Mouse (Mus musculus) cerebellum, adult 2 months (tissue): ENCODE measurements around the gene Ap5s1. TPM values are rescaled to one million over a fixed set of nuclear protein-coding genes. Genes with fewer than 3 reads are reported as not detected.
"Not testable (repeated sequence)": the region's sequence is repeated elsewhere in the genome, so short reads cannot be mapped to it uniquely, and the experiment has no call there.

Source experiments
- DNase-seq, 2 experiments: peaks; one replicate each; pipeline ENCODE4 v3.0.0; 2021
- H3K27ac ChIP-seq: fragments of 200-500 bp; 2 replicates; pipeline ENCODE4 v1.5.1; 2012; ENCODE audit warnings: low read length, control low read depth, inconsistent platforms; ENCODE audit not compliant: insufficient read depth
- H3K27me3 ChIP-seq: fragments of 200-500 bp; 2 replicates; pipeline ENCODE4 v1.6.1; 2012; ENCODE audit warnings: inconsistent platforms, mild to moderate bottlenecking, low read length, moderate library complexity; ENCODE audit not compliant: control insufficient read depth, insufficient read depth
- H3K4me1 ChIP-seq: fragments of 200-500 bp; 2 replicates; pipeline ENCODE4 v1.6.1; 2011; ENCODE audit warnings: low read length; ENCODE audit not compliant: control insufficient read depth, insufficient read depth
- H3K4me3 ChIP-seq: fragments of 200-500 bp; replicated peaks from 2 replicates; pipeline ENCODE3; 2011; ENCODE audit warnings: mild to moderate bottlenecking, low read depth, low read length, control low read depth; ENCODE audit not compliant: insufficient read depth
- CTCF ChIP-seq: fragments of 200-500 bp; IDR thresholded peaks from 2 replicates; pipeline ENCODE4 v1.5.1; 2011; ENCODE audit warnings: low read depth, mild to moderate bottlenecking, control low read depth, low read length, moderate library complexity, borderline replicate concordance; ENCODE audit not compliant: insufficient read depth
- POLR2A ChIP-seq: fragments of 200-500 bp; IDR thresholded peaks from 2 replicates; pipeline ENCODE4 v1.6.1; 2011; ENCODE audit warnings: low read length, control low read depth, borderline replicate concordance; ENCODE audit not compliant: insufficient read depth
- WGBS: fragments of 180-500 bp; shearing (Covaris S2); methylation state at CpG from one replicate; pipeline ENCODE4 v1.1.7; 2018; 5-methylcytosine and 5-hydroxymethylcytosine counted together
- polyA plus RNA-seq: library from polyadenylated mRNA; depleted of rRNA; stranded (reverse); fragments of >200 nt; gene quantifications from 2 replicates; pipeline ENCODE4 v1.2.3, GENCODE M21; 2012

The Ap5s1 gene
- polyA plus RNA-seq, 1 experiment, result 43.7 TPM

DNA sequence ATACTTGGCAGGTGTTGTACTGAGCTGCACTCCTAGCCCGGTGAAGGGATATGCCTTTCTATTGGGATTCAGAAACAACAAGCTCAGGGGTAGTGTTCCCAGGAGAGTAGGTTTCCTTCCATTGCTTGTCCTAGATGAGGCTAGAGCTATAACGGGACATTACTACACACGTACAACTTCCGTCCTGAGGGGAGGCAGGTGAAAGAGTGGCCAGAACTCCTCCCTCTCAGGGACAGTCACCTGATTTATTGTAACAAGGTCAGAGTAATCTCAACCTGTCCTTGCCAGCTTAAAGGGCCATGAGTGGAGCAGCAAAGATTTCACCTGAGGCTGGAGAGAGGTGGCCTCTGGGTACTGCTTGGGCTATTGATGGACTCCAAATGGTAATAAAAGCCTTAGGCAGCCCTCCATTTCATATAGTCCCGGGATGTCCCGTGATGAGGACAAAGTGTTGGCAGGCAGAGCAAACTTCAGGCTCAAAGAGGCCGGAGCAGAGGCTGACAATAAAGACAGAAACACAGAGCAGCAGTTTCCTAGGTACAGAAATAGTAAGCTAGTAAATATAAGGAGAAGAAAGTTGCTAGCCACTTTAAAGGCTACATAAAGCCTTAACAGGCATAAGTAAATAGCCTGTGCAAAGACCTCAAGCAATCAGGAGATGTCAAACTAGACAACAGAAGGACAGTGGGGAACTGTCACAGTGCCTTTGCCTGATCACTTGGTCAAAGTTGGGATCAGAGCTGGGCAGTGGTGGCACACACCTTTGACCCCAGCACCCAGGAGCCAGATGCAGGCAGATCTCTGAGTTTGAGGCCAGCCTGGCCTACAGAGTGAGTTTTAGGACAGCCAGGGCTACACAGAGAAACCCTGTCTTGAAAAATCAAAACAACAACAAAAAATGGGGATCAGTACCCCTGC, 9.3 kb downstream of the Ap5s1 start:
- Histone ChIP-seq H3K4me3 (no peak overlapping the region), H3K27me3 (no peaks in the 10 kb centered on the region), H3K27ac (no peak overlapping the region), H3K4me1 (peaks cover 7% of the 10 kb centered on the region)
- TF ChIP-seq POLR2A, result no peak
- no peak for TF ChIP-seq CTCF
- no peak for DNase-seq
- 66% methylated on average over 7 of the region's 7 CpGs for WGBS

DNA sequence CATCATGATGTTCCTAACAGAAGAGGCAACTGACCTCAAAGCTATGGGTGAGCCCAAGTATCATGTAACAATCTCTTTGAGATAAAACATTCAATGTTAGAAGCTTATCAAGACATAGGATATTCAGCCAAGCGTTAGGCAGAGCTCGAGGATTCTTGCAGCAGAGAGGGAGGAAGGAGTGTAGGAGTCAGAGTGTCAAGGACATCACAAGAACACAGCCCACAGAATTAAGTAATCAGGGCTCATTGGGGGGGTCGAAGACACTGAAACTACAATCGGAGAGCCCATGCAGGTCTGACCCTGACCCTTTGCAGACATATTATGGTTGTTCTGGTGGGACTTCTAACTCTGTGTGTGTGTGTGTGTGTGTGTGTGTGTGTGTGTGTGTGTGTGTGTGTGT, 13.2 kb downstream of the Ap5s1 start:
- WGBS, result 85% methylated on average over 4 of the region's 4 CpGs
- Histone ChIP-seq H3K27me3 (no peaks in the 10 kb centered on the region), H3K4me1 (no peaks in the 10 kb centered on the region), H3K27ac (no peak overlapping the region), H3K4me3 (no peak overlapping the region)
- TF ChIP-seq POLR2A, result no peak
- DNase-seq, result no peak

GRCm38 (mm10) chr2:131221853-131222515, 15.1 kb downstream of the Ap5s1 start:
- Histone ChIP-seq H3K4me1 (no peaks in the 10 kb centered on the region), H3K27me3 (no peaks in the 10 kb centered on the region), H3K4me3 (no peak overlapping the region), H3K27ac (no peak overlapping the region)
- DNase-seq, result no peak
- WGBS, result 61% methylated on average over 3 of the region's 3 CpGs
- TF ChIP-seq CTCF (no peak), POLR2A (no peak)

- no peak overlapping the region for H3K27ac ChIP-seq
- H3K4me3 ChIP-seq, result no peak overlapping the region
- no peak for TF ChIP-seq POLR2A
- TF ChIP-seq CTCF, result no peak
- no peaks in the 10 kb centered on the region for H3K4me1 ChIP-seq
- H3K27me3 ChIP-seq, result no peaks in the 10 kb centered on the region
- DNase-seq, result no peak
- WGBS, result 35% methylated on average over 5 of the region's 5 CpGs
Measured at GRCm38 (mm10) chr2:131222562-131222961, 15.7 kb downstream of the Ap5s1 start.

DNA sequence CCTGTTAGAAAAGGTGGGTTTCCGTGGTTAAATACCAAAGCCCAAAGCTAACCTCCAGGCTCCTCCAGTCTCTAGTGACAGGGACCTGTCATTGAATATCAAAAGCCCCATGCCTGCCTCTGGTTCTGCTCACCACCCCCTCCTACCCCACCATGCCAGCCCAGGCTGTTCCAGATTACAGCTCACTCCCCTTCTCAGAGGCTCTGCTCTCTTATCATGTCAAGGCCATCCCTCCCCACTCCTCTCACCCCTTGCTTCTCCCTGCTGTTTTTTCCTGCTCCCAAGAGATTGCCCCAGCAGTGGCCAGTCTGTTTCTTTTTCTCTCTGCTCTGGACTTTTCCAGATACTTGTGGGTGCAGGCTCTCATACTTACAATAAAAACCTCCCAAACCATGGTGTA, 16.7 kb downstream of the Ap5s1 start:
- DNase-seq, result no peak
- Histone ChIP-seq H3K27ac (no peak overlapping the region), H3K27me3 (no peaks in the 10 kb centered on the region), H3K4me1 (no peaks in the 10 kb centered on the region), H3K4me3 (no peak overlapping the region)
- no peak for TF ChIP-seq CTCF
- no peak for TF ChIP-seq POLR2A
- WGBS, result 83% methylated on average over 1 of the region's 1 CpGs

GRCm38 (mm10) chr2:131225178-131225577, 18.3 kb downstream of the Ap5s1 start:
- H3K4me3 ChIP-seq, result no peak overlapping the region
- 66% methylated on average over 6 of the region's 6 CpGs for WGBS
- no peak for TF ChIP-seq CTCF
- TF ChIP-seq POLR2A, result no peak
- H3K27ac ChIP-seq, result no peak overlapping the region
- DNase-seq, result no peak
- no peaks in the 10 kb centered on the region for H3K27me3 ChIP-seq
- H3K4me1 ChIP-seq, result no peaks in the 10 kb centered on the region

GRCm38 (mm10) chr2:131226669-131227068, 19.8 kb downstream of the Ap5s1 start:
- DNase-seq, H3K27me3 ChIP-seq, H3K4me1 ChIP-seq, H3K4me3 ChIP-seq, H3K27ac ChIP-seq: not testable (repeated sequence)
- 76% methylated on average over 2 of the region's 2 CpGs for WGBS

DNA sequence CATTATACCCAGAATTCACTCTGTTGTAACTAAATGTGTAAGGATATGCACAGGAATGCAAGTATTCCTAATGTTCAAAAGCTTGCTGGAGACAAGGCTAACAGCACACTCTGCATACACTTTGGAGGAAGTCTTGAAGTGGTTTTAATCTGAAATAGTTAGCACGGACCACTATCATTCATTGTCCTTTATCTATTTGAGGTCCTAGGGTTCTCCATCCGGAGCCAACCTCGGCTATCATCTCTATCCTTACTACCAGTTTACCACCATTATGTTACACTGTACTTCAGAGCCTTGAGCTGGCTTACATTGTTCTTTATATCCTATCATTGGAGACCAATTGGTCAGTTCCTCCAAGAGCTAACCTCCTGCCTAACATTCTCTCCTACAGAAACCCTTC, 20.4 kb downstream of the Ap5s1 start:
- no peaks in the 10 kb centered on the region for H3K27me3 ChIP-seq
- no peak for DNase-seq
- TF ChIP-seq POLR2A, result no peak
- TF ChIP-seq CTCF, result no peak
- no peak overlapping the region for H3K27ac ChIP-seq
- H3K4me3 ChIP-seq, result no peak overlapping the region
- no peaks in the 10 kb centered on the region for H3K4me1 ChIP-seq
- 86% methylated on average over 3 of the region's 3 CpGs for WGBS
